ENCODE assay signal across 33 mouse cellular contexts in genomic region chr5:140288287-140288686, GRCm38 (mm10). TPM values are rescaled to one million over a fixed set of nuclear protein-coding genes. Genes with fewer than 3 reads are reported as not detected.
DNase-seq lines count a peak whose midpoint lies in the region; ATAC-seq lines count a peak whose summit lies in the region.
"Had no signal": no experiment of that assay in that cellular context is flagged by ENCODE, and none has a peak within 500 bp of the region (broad histone marks: within the 10 kb centered on the region; RNA-seq: fewer than 3 reads in every experiment).

No protein-coding gene starts in this region.

- 0 out of 2 replicates have a peak, but pooled peaks cover 7% of the 10 kb centered on the region for H3K36me3 ChIP-seq in forebrain, embryonic 15.5 days
- H3K36me3 ChIP-seq in forebrain, embryonic 11.5 days (ENCODE audit: control insufficient read depth, insufficient read depth, low read length) = no peaks in the 10 kb centered on the region
- peaks cover 11% of the 10 kb centered on the region for H3K36me3 ChIP-seq in midbrain, embryonic 11.5 days (ENCODE audit: control insufficient read depth, insufficient read depth, low read length)
- H3K36me3 ChIP-seq in midbrain, embryonic 16.5 days (ENCODE audit: control insufficient read depth, insufficient read depth, low read length) = 0 out of 2 replicates have a peak, but pooled peaks cover 2% of the 10 kb centered on the region
- no peaks in the 10 kb centered on the region for H3K36me3 ChIP-seq in forebrain, embryonic 16.5 days (ENCODE audit: control insufficient read depth, insufficient read depth)

- no peaks in the 10 kb centered on the region for H3K27me3 ChIP-seq in forebrain, embryonic 15.5 days
- H3K27me3 ChIP-seq in forebrain, embryonic 11.5 days (ENCODE audit: control insufficient read depth, insufficient read depth, low read length) = no peaks in the 10 kb centered on the region
- no peaks in the 10 kb centered on the region for H3K27me3 ChIP-seq in midbrain, embryonic 11.5 days (ENCODE audit: control insufficient read depth, insufficient read depth, low read length)
- no peaks in the 10 kb centered on the region for H3K27me3 ChIP-seq in midbrain, embryonic 16.5 days (ENCODE audit: control insufficient read depth, insufficient read depth, low read depth, low read length)
- no peaks in the 10 kb centered on the region for H3K27me3 ChIP-seq in forebrain, embryonic 16.5 days (replicated peaks; ENCODE audit: control insufficient read depth, insufficient read depth, low read length)
- H3K27me3 ChIP-seq: embryonic facial prominence, embryonic 15.5 days; midbrain, embryonic 15.5 days; neural tube, embryonic 13.5 days had no signal

- no peak overlapping the region for H3K4me2 ChIP-seq in forebrain, embryonic 15.5 days (replicated peaks)
- no peak overlapping the region for H3K4me2 ChIP-seq in forebrain, embryonic 11.5 days (ENCODE audit: low read depth, low read length, severe bottlenecking)
- no peak overlapping the region for H3K4me2 ChIP-seq in midbrain, embryonic 11.5 days
- H3K4me2 ChIP-seq in midbrain, embryonic 16.5 days (ENCODE audit: low read length) = no peak overlapping the region
- no peak overlapping the region for H3K4me2 ChIP-seq in forebrain, embryonic 16.5 days (ENCODE audit: low read length)
- H3K4me2 ChIP-seq: embryonic facial prominence, embryonic 15.5 days; heart, embryonic 11.5 days; midbrain, embryonic 15.5 days; neural tube, embryonic 13.5 days had no signal

- no peak overlapping the region for H3K9ac ChIP-seq in forebrain, embryonic 15.5 days (replicated peaks)
- H3K9ac ChIP-seq in forebrain, embryonic 11.5 days (ENCODE audit: low read length) = no peak overlapping the region
- H3K9ac ChIP-seq in midbrain, embryonic 11.5 days (ENCODE audit: low read length) = no peak overlapping the region
- H3K9ac ChIP-seq in midbrain, embryonic 16.5 days (ENCODE audit: low read depth, low read length) = no peak overlapping the region
- H3K9ac ChIP-seq in forebrain, embryonic 16.5 days (replicated peaks; ENCODE audit: low read depth, low read length) = no peak overlapping the region
- H3K9ac ChIP-seq: embryonic facial prominence, embryonic 15.5 days; liver, embryonic 14.5 days; midbrain, embryonic 15.5 days; neural tube, embryonic 13.5 days had no signal

- H3K27ac ChIP-seq in forebrain, embryonic 15.5 days (replicated peaks) = no peak overlapping the region
- H3K27ac ChIP-seq in forebrain, embryonic 11.5 days (ENCODE audit: low read depth, low read length) = no peak overlapping the region
- H3K27ac ChIP-seq in midbrain, embryonic 11.5 days (ENCODE audit: low read depth, low read length) = no peak overlapping the region
- no peak overlapping the region for H3K27ac ChIP-seq in midbrain, embryonic 16.5 days (ENCODE audit: low read length)
- H3K27ac ChIP-seq in forebrain, embryonic 16.5 days (ENCODE audit: low read length) = no peak overlapping the region
- H3K27ac ChIP-seq: embryonic facial prominence, embryonic 10.5 days; embryonic facial prominence, embryonic 15.5 days; liver, embryonic 14.5 days; macrophage; midbrain, embryonic 15.5 days; neural tube, embryonic 13.5 days had no signal

- H3K4me3 ChIP-seq in forebrain, embryonic 15.5 days = no peak overlapping the region
- no peak overlapping the region for H3K4me3 ChIP-seq in forebrain, embryonic 11.5 days (ENCODE audit: low read depth, low read length)
- H3K4me3 ChIP-seq in midbrain, embryonic 11.5 days (ENCODE audit: low read depth, low read length) = no peak overlapping the region
- no peak overlapping the region for H3K4me3 ChIP-seq in midbrain, embryonic 16.5 days (ENCODE audit: low read depth, low read length)
- H3K4me3 ChIP-seq in forebrain, embryonic 16.5 days (replicated peaks; ENCODE audit: low read length) = no peak overlapping the region
- H3K4me3 ChIP-seq: embryonic facial prominence, embryonic 10.5 days; embryonic facial prominence, embryonic 15.5 days; midbrain, embryonic 15.5 days; myocyte; neural tube, embryonic 13.5 days had no signal

- ATAC-seq in forebrain, embryonic 15.5 days (replicated peaks) = peak; percentile 62
- no peak for ATAC-seq in forebrain, embryonic 11.5 days (replicated peaks; ENCODE audit: low FRiP score)
- no peak for ATAC-seq in midbrain, embryonic 11.5 days (ENCODE audit: low FRiP score)
- ATAC-seq in midbrain, embryonic 16.5 days = no peak
- peak; percentile 85 for ATAC-seq in forebrain, embryonic 16.5 days
- ATAC-seq: inflammation-experienced regulatory T-cells, adult 6 months; midbrain, embryonic 15.5 days had no signal

- no peak for DNase-seq in forebrain, embryonic 11.5 days (ENCODE audit: low spot score)
- DNase-seq in midbrain, embryonic 11.5 days (ENCODE audit: low spot score, missing footprints) = peak; percentile 21
- peak; percentile 67 for DNase-seq in brain, adult 2 months (ENCODE audit: low read depth, low spot score)
- DNase-seq in testis, postnatal 14 days (ENCODE audit: low spot score) = no peak
- DNase-seq: adrenal gland, adult 8-10 months; B cell, adult 2 months; cerebellum, adult 11-12 months; cerebellum, adult 9-11 months; gastrocnemius, postnatal 25 days; heart, adult 11 months; heart, postnatal 36 days; kidney, adult 11 months; kidney, postnatal 25 days; liver; lung, adult 2 months; lung, postnatal 10 days; retina, postnatal 1 day; right cerebral cortex, postnatal 25 days; spleen, adult 18-20 months; thymus, adult 18-20 months; thymus, postnatal 4 days had no signal

- 46% methylated on average over 3 of the region's 3 CpGs for WGBS in forebrain, embryonic 15.5 days
- 86% methylated on average over 3 of the region's 3 CpGs for WGBS in forebrain, embryonic 11.5 days
- WGBS in midbrain, embryonic 11.5 days = 90% methylated on average over 3 of the region's 3 CpGs
- WGBS in midbrain, embryonic 16.5 days = 73% methylated on average over 3 of the region's 3 CpGs
- 46% methylated on average over 3 of the region's 3 CpGs for WGBS in forebrain, embryonic 16.5 days

- H3K4me1 ChIP-seq in forebrain, embryonic 15.5 days = no peaks in the 10 kb centered on the region
- no peaks in the 10 kb centered on the region for H3K4me1 ChIP-seq in forebrain, embryonic 11.5 days (replicated peaks; ENCODE audit: control insufficient read depth, insufficient read depth, low read length)
- no peaks in the 10 kb centered on the region for H3K4me1 ChIP-seq in midbrain, embryonic 11.5 days (ENCODE audit: control insufficient read depth, insufficient read depth, low read length)
- H3K4me1 ChIP-seq in midbrain, embryonic 16.5 days (ENCODE audit: control insufficient read depth, insufficient read depth, low read length) = no peaks in the 10 kb centered on the region
- peaks cover 3% of the 10 kb centered on the region; the same call in 1 of the 2 replicates for H3K4me1 ChIP-seq in forebrain, embryonic 16.5 days (replicated peaks; ENCODE audit: control insufficient read depth, insufficient read depth, low read length)
- H3K4me1 ChIP-seq: midbrain, embryonic 15.5 days had no signal

- no peaks in the 10 kb centered on the region for H3K9me3 ChIP-seq in forebrain, embryonic 15.5 days
- no peaks in the 10 kb centered on the region for H3K9me3 ChIP-seq in forebrain, embryonic 11.5 days (ENCODE audit: control insufficient read depth, low read length)
- H3K9me3 ChIP-seq in midbrain, embryonic 11.5 days (ENCODE audit: control insufficient read depth, low read length) = no peaks in the 10 kb centered on the region
- no peaks in the 10 kb centered on the region for H3K9me3 ChIP-seq in midbrain, embryonic 16.5 days (replicated peaks; ENCODE audit: control insufficient read depth, low read length, poor library complexity, severe bottlenecking)
- no peaks in the 10 kb centered on the region for H3K9me3 ChIP-seq in forebrain, embryonic 16.5 days (ENCODE audit: control insufficient read depth, low read length)
- H3K9me3 ChIP-seq: embryonic facial prominence, embryonic 10.5 days; embryonic facial prominence, embryonic 15.5 days; midbrain, embryonic 15.5 days; neural tube, embryonic 13.5 days had no signal

RNA-seq across cellular contexts. Expression of gene Mad1l1, which starts 33.1 kb away (rescaled TPM):
- polyA plus RNA-seq in forebrain, embryonic 15.5 days (2015; fragmentation: Nextera tagmentation; extraction: Ambion mirVana) = 33.8 and 35.5 TPM in 2 replicates
- 52.7 and 53.8 TPM in 2 replicates for polyA plus RNA-seq in forebrain, embryonic 11.5 days (2014; fragmentation: Nextera tagmentation; extraction: Ambion mirVana)
- 37.5 and 44.2 TPM in 2 replicates for polyA plus RNA-seq in midbrain, embryonic 11.5 days (2014; fragmentation: Nextera tagmentation; extraction: Ambion mirVana)
- polyA plus RNA-seq in midbrain, embryonic 16.5 days (2015; fragmentation: Nextera tagmentation; extraction: Ambion mirVana) = 31.2 and 32.0 TPM in 2 replicates
- polyA plus RNA-seq in forebrain, embryonic 16.5 days (2015; fragmentation: Nextera tagmentation; extraction: Ambion mirVana) = 33.4 and 36.5 TPM in 2 replicates

RNA-seq across cellular contexts. Expression of gene Nudt1, which starts 33.2 kb away (rescaled TPM):
- 22.3 and 22.9 TPM in 2 replicates for polyA plus RNA-seq in forebrain, embryonic 15.5 days (2015; fragmentation: Nextera tagmentation; extraction: Ambion mirVana)
- polyA plus RNA-seq in forebrain, embryonic 11.5 days (2014; fragmentation: Nextera tagmentation; extraction: Ambion mirVana) = 42.2 and 51.2 TPM in 2 replicates
- 41.2 and 48.5 TPM in 2 replicates for polyA plus RNA-seq in midbrain, embryonic 11.5 days (2014; fragmentation: Nextera tagmentation; extraction: Ambion mirVana)
- polyA plus RNA-seq in midbrain, embryonic 16.5 days (2015; fragmentation: Nextera tagmentation; extraction: Ambion mirVana) = 19.2 and 20.0 TPM in 2 replicates
- polyA plus RNA-seq in forebrain, embryonic 16.5 days (2015; fragmentation: Nextera tagmentation; extraction: Ambion mirVana) = 18.6 and 19.8 TPM in 2 replicates

RNA-seq across cellular contexts. Expression of gene Mrm2, which starts 43.4 kb away (rescaled TPM):
- polyA plus RNA-seq in forebrain, embryonic 15.5 days (2015; fragmentation: Nextera tagmentation; extraction: Ambion mirVana) = 21.3 and 22.1 TPM in 2 replicates
- polyA plus RNA-seq in forebrain, embryonic 11.5 days (2014; fragmentation: Nextera tagmentation; extraction: Ambion mirVana) = 21.0 and 22.3 TPM in 2 replicates
- 21.4 and 22.4 TPM in 2 replicates for polyA plus RNA-seq in midbrain, embryonic 11.5 days (2014; fragmentation: Nextera tagmentation; extraction: Ambion mirVana)
- polyA plus RNA-seq in midbrain, embryonic 16.5 days (2015; fragmentation: Nextera tagmentation; extraction: Ambion mirVana) = 20.0 and 21.3 TPM in 2 replicates
- polyA plus RNA-seq in forebrain, embryonic 16.5 days (2015; fragmentation: Nextera tagmentation; extraction: Ambion mirVana) = 21.6 and 22.6 TPM in 2 replicates

Comparison
In these comparisons a context has a peak if more than half of its experiments do, and no peak if none do; other contexts are left out.
1. ATAC-seq: peak in forebrain, embryonic 15.5 days (single experiment) and forebrain, embryonic 16.5 days (single experiment); none in forebrain, embryonic 11.5 days (single experiment), midbrain, embryonic 11.5 days (single experiment) and midbrain, embryonic 16.5 days (single experiment).
2. DNase-seq: peak in midbrain, embryonic 11.5 days (single experiment) and brain, adult 2 months (single experiment); none in forebrain, embryonic 11.5 days (single experiment) and testis, postnatal 14 days (single experiment).